Mouse (Mus musculus) gonadal fat pad, adult 2 months (tissue): ENCODE data around the gene Acox3. TPM values are rescaled to one million over a fixed set of nuclear protein-coding genes. Genes with fewer than 3 reads are reported as not detected.

ENCODE experiments used
- DNase-seq: peaks from one replicate; pipeline ENCODE4 v3.0.0-alpha.2; 2012; ENCODE audit warnings: low read depth
- polyA plus RNA-seq: library from polyadenylated mRNA; depleted of rRNA; stranded (reverse); fragments of >200 nt; gene quantifications from 2 replicates; pipeline ENCODE4 v1.2.3, GENCODE M21; 2012; rRNA removed

The Acox3 gene
- polyA plus RNA-seq, 1 experiment = 199 TPM

DNA sequence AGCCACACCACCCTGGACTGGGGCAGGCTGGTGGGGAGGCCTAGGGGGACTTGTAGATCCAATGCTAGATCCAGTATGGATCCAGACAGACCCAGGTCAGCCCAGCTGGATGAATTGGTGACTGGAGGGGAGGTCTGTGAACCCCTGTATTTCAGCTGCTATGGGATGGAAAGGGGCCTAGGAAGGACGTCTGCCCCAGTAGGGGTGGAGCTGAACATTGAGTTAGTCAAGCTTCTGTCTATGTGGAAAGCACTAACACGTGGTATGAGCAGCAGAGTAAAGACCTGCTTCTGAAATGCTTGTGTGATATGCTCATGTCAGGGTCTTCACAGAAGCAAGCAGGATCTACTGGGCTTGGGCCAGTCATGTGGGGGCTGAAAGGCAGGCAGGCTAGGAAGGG is 65.4 kb downstream of the Acox3 start:
- no peak for DNase-seq

DNA sequence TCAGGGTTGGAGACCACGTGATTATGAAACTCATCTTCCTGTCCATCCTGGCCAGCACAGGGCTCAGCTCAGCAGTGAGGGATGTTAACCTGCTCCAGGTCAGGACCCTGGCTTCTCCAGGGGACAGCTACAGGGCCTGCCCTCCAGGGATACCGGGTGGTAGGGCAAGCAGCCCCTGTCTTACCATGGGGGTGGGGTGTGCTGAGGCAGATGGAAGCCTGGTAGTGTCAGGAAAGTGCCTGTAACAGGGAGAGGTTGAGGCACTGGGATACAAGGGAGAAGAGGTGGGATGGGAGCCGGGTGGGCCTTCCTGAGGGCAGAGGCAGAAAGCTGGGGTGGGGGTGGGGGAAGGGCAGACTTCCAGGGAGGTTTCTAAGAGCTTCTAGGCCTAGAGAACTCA is 69.5 kb downstream of the Acox3 start:
- no peak for DNase-seq

DNA sequence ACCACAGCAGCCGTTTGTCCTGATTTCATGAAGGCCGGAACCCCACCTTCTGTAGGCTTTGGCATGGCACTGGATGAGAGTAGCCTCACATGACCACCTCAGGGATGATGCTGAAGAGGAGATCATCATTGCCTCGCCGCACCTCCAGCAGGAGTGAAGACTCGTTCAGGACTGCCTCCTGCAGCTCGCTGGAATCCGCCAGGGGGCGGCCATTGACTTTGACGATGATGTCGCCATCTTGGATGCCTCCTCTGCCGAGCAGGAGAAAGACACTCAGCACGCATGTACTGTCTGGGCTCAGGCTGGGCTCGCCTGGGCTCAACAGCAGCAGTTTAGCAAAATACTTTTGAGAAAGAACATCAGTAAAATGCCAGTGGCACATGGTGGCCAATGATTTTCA is 70.0 kb downstream of the Acox3 start:
- no peak for DNase-seq

DNA sequence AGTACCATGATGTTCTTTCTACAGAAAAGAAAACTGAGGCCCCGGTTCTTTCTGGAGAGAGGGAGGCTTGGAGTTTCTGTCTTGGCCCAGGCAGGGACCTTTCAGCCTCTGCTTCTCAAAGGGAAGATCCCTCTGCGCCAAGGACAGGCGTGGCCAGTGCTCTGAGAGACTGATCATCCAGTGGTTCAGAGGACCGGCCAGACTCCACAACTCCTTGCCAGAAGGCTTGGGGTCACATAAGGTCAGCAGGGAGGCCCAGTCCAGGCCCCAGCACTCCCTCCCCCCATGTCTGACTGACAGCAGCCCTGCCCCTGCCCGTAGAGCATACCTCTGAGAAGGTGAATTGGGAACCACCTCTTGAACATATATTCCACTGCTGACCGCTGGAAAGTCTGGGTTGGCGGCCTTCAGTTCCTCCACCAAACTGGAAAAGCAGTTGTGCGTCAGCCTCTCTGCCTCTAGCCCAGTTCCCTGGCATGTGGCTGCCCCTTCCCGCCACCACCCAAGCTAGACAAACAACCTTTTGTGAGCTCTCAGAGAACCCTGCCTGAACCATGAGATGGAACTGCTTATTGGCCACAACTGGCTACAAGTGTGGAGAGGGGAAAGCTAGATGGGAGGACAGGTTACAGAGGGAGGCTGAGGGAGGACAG is 71.0 kb downstream of the Acox3 start:
- DNase-seq = no peak

DNA sequence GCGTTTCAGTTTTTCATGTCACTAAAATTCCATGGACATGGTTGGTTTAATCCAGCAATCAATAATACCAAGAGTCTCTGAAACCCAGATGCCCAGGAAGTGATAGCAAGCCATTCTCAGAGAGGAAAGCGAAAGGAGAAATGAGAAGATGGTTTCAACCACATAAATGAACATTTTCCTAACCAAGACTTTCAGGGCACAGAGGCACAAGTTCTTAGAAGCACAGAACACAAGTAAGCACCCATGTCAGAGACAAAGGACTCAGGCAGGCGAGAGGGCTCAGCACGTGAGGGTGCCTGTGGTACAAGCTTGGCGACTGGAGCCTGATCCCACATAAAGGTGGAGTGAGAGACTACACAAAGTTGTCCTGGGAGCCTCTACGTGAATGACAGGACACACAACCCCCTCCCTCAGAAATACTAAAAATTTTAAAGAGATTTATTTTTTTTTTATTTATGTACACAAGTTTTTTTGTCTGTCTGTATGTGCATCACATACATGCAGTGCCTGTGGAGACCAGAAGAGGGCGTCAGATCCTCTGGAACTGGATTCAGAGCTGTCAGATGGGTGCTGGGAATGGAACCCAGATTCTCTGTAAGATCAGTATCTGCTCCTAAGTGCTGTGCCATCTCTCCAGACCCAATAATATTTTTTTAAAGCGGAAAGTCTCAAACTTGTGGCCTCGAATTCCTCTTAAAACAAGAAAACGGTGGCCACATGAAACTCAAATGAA is 73.1 kb downstream of the Acox3 start:
- no peak for DNase-seq

DNA sequence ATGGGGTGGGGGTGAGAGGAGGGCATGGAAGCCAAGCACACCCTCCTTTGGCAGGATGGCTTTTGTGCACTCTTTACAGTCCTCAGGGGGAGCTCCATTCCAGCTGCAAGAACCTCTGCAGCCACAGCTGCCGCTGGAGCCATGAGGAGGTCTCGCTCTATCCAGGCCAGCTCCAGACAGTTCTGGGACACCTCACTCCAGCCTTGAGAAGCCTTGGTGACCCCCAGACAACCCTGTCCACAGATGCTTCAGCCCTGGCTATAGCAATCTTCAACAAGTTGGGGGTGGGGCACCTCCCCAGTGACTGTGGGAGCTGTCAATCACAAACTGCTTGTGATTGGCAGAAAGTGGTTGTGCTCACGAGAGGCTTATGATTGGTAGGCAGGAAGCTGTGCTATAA is 76.7 kb downstream of the Acox3 start:
- no peak for DNase-seq

DNA sequence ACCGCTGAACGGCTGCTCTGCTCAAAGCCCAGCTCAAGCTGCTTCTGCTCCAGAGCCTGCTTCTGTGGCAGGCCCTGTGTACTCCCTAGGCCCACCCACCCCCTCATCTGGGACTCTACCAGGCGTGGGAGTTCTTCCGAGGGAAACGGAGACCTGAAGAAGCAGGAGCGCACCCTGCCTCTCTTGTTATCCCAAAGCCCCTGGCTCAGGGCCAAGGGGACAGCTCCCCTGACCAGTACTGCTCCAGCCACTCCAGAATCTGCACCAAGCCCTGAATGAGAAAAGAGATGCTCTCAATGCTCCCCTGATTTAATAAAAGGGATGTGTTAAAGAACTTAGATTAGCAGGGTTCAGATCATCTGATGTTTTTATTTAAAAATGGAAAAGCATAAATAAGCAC is 78.4 kb downstream of the Acox3 start:
- DNase-seq = no peak

DNA sequence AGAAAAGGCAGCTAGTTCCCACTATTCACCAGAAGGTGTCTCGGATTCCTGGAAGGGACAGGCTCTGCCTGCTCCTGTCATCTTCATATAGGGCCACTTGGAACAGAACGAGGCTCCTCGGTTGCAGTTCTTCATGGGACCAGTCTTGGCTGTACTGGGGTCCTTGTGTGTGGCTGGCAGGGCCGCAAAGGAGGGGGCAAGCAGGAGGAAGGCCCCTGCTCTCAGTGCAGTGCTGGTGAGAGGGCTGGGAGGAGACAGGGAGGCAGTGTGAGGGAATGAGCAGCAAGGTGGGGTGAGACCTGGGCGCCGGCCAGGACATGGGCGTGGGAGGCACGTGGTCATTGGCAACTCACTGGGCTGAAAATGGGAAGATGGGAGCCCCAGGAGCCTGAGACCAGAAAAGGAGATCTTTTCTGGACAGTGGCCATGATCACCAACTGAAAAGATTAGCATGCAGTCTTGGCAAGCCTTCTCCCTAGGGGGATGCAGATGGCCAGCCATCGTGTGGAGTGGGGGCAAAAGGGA is 79.2 kb downstream of the Acox3 start:
- no peak for DNase-seq

Other genes starting within 250 kb of the Acox3 start
- gene Hmx1, start 193.9 kb upstream of the Acox3 start, polyA plus RNA-seq = 0.13 TPM in 1 of 2 replicates, not detected in the other
- gene Cpz, start 57.3 kb upstream of the Acox3 start, polyA plus RNA-seq = 26.1 and 29.9 TPM in 2 replicates
- gene Trmt44, start 8.0 kb upstream of the Acox3 start, polyA plus RNA-seq = 5.9 and 7.0 TPM in 2 replicates
- gene Htra3, start 96.7 kb downstream of the Acox3 start, polyA plus RNA-seq = 183 and 267 TPM in 2 replicates
- gene Sh3tc1, start 156.9 kb downstream of the Acox3 start, polyA plus RNA-seq = 17.0 and 17.5 TPM in 2 replicates
- 18.3 and 20.7 TPM in 2 replicates for gene Ablim2, start 174.8 kb downstream of the Acox3 start, polyA plus RNA-seq